Mouse (Mus musculus) MEL (cell line): ENCODE measurements around the gene Cr1l.

ENCODE experiments used
- CTCF ChIP-seq, 3 experiments: IDR thresholded peaks in 2 of 3; conservative IDR thresholded peaks in 1 of 3; 2 replicates each; pipeline ENCODE4 v1.5.1; 2011 to 2012; ENCODE audit warnings: low read length in 3 of 3, low read depth in 2 of 3, mild to moderate bottlenecking in 2 of 3, improper control_type of control experiment in 1 of 3, inconsistent platforms in 1 of 3, mixed read lengths in 1 of 3, moderate library complexity in 1 of 3; ENCODE audit not compliant: control insufficient read depth in 1 of 3, insufficient read depth in 1 of 3, poor library complexity in 1 of 3, severe bottlenecking in 1 of 3
- GATA1 ChIP-seq: IDR thresholded peaks from 2 replicates; pipeline ENCODE4 v1.6.1; 2011; ENCODE audit warnings: low read depth, low read length, improper control_type of control experiment
- JUND ChIP-seq: IDR thresholded peaks from 2 replicates; pipeline ENCODE4 v1.6.1; 2011; ENCODE audit warnings: low read depth, mild to moderate bottlenecking, improper control_type of control experiment, low read length
- MAX ChIP-seq: IDR thresholded peaks from 2 replicates; pipeline ENCODE4 v1.6.1; 2011; ENCODE audit warnings: low read length, improper control_type of control experiment
- POLR2A ChIP-seq, 2 experiments: IDR thresholded peaks; 2 replicates each; pipeline ENCODE4 v1.6.1; 2011 to 2012; ENCODE audit warnings: low read length in 2 of 2, mild to moderate bottlenecking in 2 of 2, control low read depth in 1 of 2, improper control_type of control experiment in 1 of 2, low read depth in 1 of 2, moderate library complexity in 1 of 2; ENCODE audit not compliant: control insufficient read depth in 1 of 2, insufficient read depth in 1 of 2, poor library complexity in 1 of 2
- SIN3A ChIP-seq: IDR thresholded peaks from 2 replicates; pipeline ENCODE4 v1.6.1; 2012; ENCODE audit warnings: low read length, improper control_type of control experiment, inconsistent platforms
- ZC3H11A ChIP-seq: IDR thresholded peaks from 2 replicates; pipeline ENCODE4 v1.6.1; 2012; ENCODE audit warnings: low read depth, mild to moderate bottlenecking, inconsistent platforms, low read length, improper control_type of control experiment

DNA sequence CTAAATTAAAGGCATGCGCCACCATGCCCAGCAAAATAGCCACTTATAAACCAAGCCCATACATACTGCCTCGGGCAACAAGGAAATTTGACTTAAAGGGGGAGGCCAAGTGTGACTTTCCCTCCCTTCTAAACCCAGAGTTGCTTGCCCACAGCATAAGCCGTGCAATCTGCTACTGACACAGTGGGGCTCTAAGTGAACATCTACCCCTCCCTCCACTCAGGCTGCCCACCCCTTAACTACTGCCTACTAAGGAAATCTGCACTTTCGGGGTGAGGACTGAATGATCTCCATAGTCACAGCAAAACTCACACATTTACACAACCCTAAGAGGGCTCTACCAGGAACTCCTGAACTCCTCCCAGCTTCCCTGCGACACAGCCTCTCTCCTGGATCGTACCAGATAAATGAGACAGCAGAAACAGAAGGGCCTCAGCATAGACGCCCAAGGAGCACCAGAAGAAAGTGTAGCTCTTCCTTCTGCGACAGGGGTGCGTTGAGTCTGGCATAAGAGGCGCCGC, 39.6 kb downstream of the Cr1l start:
- TF ChIP-seq JUND (no peak), GATA1 (peak; percentile 51; the same call in 1 of the 2 replicates), MAX (no peak), POLR2A (IDR thresholded peaks at IDR 0.05; ENCODE audit: control insufficient read depth in 1 of 2, insufficient read depth in 1 of 2, low read depth in 1 of 2, low read length in 2 of 2, poor library complexity in 1 of 2) (no peak; a peak in 1 of 4 replicates), SIN3A (peak; percentile 58; the same call in 1 of the 2 replicates), CTCF (IDR thresholded peaks at IDR 0.05 in 2 of 3, conservative IDR thresholded peaks at IDR 0.05 in 1 of 3; ENCODE audit: control insufficient read depth in 1 of 3, insufficient read depth in 1 of 3, low read depth in 2 of 3, low read length in 3 of 3, poor library complexity in 1 of 3, severe bottlenecking in 1 of 3) (no peak), ZC3H11A (no peak)
